Mouse (Mus musculus): ENCODE measurements at regions not wholly inside any gene's neighbourhood (a gene's known extent, or its start where the extent isn't known, plus 50 kb on each side); places are given as distances from the start of the nearest gene placed in this dataset.

DNA sequence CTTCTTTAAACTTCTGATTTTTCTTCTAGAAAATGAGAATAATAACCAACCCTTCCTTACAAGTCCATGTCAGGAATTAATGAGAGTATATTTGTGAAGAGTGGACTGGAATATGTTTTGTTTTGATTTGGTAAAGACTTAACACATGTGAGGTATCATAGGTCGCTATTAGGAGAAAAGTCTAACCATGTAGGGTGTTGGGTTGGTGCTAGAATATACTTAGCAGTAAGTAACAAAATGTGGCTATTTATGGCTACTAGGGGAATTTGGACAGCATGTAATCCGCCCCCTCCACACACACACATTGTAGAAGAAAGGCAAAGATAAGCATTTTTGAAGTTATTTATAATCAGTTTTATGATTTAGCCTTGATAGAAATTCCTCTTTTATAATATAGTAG is 114.5 kb downstream of the Zfp36l1 start:
- TF ChIP-seq CTCF (IDR thresholded peaks at IDR 0.05) (no peak), EP300 (IDR thresholded peaks at IDR 0.05) (no peak)

Measured in lung, postnatal 0 days (tissue).